Mouse (Mus musculus) spleen, adult 2 months (tissue): ENCODE measurements around the gene Cggbp1. TPM values are rescaled to one million over a fixed set of nuclear protein-coding genes. Genes with fewer than 3 reads are reported as not detected.

Source experiments
- DNase-seq, 2 experiments: peaks; one replicate each; pipeline versions ENCODE4 v3.0.0 to v3.0.0-alpha.2; 2012 to 2021; ENCODE audit warnings: low spot score in 2 of 2, low read depth in 1 of 2
- H3K27ac ChIP-seq: fragments of 200-500 bp; 2 replicates; pipeline ENCODE4 v1.5.1; 2012; ENCODE audit warnings: low read length, inconsistent platforms; ENCODE audit not compliant: insufficient read depth
- H3K27me3 ChIP-seq: fragments of 200-500 bp; 2 replicates; pipeline ENCODE4 v1.6.1; 2012; ENCODE audit warnings: mild to moderate bottlenecking, moderate library complexity, low read length, inconsistent platforms; ENCODE audit not compliant: control insufficient read depth, insufficient read depth
- H3K36me3 ChIP-seq: fragments of 200-500 bp; 2 replicates; pipeline ENCODE4 v1.6.1; 2012; ENCODE audit warnings: mild to moderate bottlenecking, low read length, inconsistent platforms; ENCODE audit not compliant: control insufficient read depth, insufficient read depth
- H3K4me1 ChIP-seq: fragments of 200-500 bp; 2 replicates; pipeline ENCODE4 v1.6.1; 2011; ENCODE audit warnings: inconsistent platforms; ENCODE audit not compliant: control insufficient read depth, insufficient read depth, insufficient read length
- H3K4me3 ChIP-seq: fragments of 200-500 bp; 2 replicates; pipeline ENCODE4 v1.5.1; 2011; ENCODE audit warnings: mild to moderate bottlenecking, inconsistent platforms; ENCODE audit not compliant: insufficient read depth, insufficient read length; ENCODE audit errors: extremely low read depth
- CTCF ChIP-seq: fragments of 200-500 bp; IDR thresholded peaks from 2 replicates; pipeline ENCODE4 v1.5.1; 2011; ENCODE audit warnings: mild to moderate bottlenecking, inconsistent platforms; ENCODE audit not compliant: insufficient read depth, insufficient read length, insufficient replicate concordance; ENCODE audit errors: extremely low read depth
- POLR2A ChIP-seq: fragments of 200-500 bp; IDR thresholded peaks from 2 replicates; pipeline ENCODE4 v1.6.1; 2011; ENCODE audit warnings: low read depth, low read length, inconsistent platforms
- WGBS: fragments of 180-500 bp; shearing (Covaris S2); methylation state at CpG from one replicate; pipeline ENCODE4 v1.1.7; 2018; 5-methylcytosine and 5-hydroxymethylcytosine counted together
- polyA plus RNA-seq: library from polyadenylated mRNA; depleted of rRNA; stranded (reverse); fragments of >200 nt; gene quantifications from 2 replicates; pipeline ENCODE4 v1.2.3, GENCODE M21; 2012

Cggbp1 gene
- polyA plus RNA-seq, 1 experiment: 6.9 TPM

DNA sequence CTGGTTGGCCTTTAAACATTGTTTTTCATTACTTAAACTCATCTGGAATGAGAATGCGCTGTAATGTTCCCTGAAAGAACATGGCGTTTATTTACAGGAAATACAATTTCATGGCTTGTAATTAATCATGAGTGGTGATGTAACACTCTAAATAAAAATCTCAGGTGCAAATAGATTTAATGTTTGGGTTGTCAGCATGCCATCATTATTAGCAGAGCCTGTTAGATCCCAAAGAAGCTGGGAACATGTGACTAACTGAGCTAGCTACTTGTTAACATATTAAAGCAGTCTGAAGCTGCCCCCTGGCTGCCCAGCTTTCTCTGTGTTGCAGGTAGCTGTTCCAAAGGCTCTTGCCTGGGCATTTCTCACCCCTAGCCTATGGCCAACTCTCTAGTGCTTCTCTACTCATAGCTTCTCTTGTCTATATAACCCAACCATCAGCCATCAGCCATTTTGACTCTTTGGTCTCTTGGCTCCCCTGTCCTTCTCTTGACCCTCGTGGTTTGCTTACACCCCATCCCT lies 26.9 kb downstream of the Cggbp1 start:
- WGBS: 91% methylated on average over 3 of the region's 3 CpGs
- Histone ChIP-seq H3K4me3 (no peak overlapping the region), H3K27me3 (no peaks in the 10 kb centered on the region), H3K27ac (no peak overlapping the region), H3K36me3 (no peaks in the 10 kb centered on the region), H3K4me1 (peaks cover 4% of the 10 kb centered on the region; the same call in 1 of the 2 replicates)
- DNase-seq: no peak
- TF ChIP-seq CTCF (no peak), POLR2A (no peak)

DNA sequence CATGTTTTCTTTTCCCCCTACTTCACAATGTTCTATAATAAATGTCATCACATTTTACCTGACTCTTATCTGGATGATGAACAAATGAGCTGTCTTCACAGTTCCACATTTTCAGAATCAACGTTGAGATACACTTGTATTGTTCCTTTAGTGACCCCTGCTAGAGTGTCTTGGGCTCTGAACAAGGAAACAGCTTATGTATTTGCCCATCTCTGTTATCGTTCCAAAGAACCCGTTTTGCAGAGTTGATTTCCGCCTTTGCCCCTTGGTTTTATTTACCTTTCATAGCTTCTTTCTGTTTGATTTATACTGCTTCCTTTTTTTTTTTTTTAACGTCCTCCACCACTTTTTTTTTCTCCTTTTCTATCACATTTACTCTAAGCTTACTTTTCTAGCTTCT lies 27.9 kb downstream of the Cggbp1 start:
- H3K4me3 ChIP-seq: no peak overlapping the region
- no peaks in the 10 kb centered on the region for H3K36me3 ChIP-seq
- WGBS: 20% methylated on average over 5 of the region's 5 CpGs
- H3K4me1 ChIP-seq: peaks cover 11% of the 10 kb centered on the region; the same call in 1 of the 2 replicates
- H3K27ac ChIP-seq: no peak overlapping the region
- TF ChIP-seq CTCF: no peak
- no peak for TF ChIP-seq POLR2A
- DNase-seq: no peak
- H3K27me3 ChIP-seq: no peaks in the 10 kb centered on the region

DNA sequence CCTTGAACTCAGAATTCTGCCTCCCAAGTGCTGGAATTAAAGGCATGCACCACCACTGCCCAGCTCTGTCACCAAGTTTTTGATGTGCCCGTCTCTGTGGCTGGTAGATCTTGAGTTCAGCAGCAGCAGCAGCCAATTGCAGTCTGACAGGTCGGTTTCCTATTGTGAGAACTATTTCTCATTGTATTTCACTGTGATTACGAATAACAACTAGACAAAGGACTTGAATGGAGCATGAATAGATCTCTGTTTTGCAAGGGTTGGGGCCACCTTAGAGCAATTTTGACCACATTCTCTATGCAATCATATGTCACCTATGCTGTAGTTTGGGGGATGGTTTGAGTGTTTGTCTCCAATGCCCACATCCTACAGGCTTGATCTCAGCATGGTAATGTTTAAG lies 29.2 kb downstream of the Cggbp1 start:
- 89% methylated on average over 3 of the region's 3 CpGs for WGBS
- no peaks in the 10 kb centered on the region for H3K36me3 ChIP-seq
- H3K27ac ChIP-seq: no peak overlapping the region
- no peak for DNase-seq
- no peak overlapping the region for H3K4me3 ChIP-seq
- peaks cover 11% of the 10 kb centered on the region; the same call in 1 of the 2 replicates for H3K4me1 ChIP-seq
- TF ChIP-seq CTCF (no peak), POLR2A (no peak)
- H3K27me3 ChIP-seq: no peaks in the 10 kb centered on the region

DNA sequence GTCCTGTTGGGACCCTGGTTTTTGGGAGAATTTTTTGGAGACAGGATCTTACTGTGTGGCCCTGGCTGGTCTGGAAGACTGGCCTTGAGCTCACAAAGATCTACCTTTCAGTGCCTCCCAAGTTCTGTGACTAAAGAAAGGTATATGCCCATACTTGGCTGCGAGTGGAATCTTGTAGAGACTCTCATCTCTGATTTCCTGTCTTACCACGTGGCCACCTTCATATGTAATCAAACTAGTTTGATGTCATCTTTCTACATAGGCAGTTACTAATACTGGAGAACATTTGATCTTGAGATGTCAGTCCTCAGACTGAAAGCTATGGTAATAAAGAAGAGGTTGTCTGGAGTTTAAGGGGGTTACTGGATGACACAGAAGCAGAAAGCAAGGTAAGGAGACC lies 29.6 kb downstream of the Cggbp1 start:
- H3K4me3 ChIP-seq: no peak overlapping the region
- H3K27me3 ChIP-seq: no peaks in the 10 kb centered on the region
- no peak for DNase-seq
- WGBS: 76% methylated on average over 2 of the region's 2 CpGs
- no peak overlapping the region for H3K27ac ChIP-seq
- H3K36me3 ChIP-seq: no peaks in the 10 kb centered on the region
- peaks cover 11% of the 10 kb centered on the region; the same call in 1 of the 2 replicates for H3K4me1 ChIP-seq
- TF ChIP-seq CTCF: no peak
- no peak for TF ChIP-seq POLR2A

DNA sequence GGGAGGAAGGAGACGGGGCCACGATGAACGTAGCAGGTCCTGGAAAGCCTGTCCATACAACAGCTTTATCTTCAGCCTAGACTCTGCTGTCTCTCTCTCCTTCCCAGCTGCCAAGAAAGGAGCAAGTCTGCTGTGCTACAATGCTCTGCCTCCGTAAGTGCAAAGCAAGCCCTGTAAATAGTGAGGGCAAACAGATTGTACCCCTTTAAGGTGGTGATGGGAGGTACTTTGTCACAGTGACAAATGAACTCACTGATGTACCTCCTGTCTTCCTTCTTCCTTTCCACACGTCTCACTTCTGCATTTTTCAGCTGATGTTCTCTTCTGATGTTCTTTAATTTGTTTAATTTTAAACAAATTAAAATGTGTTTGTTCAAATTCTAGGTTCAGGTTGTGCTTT lies 32.1 kb downstream of the Cggbp1 start:
- Histone ChIP-seq H3K4me1 (peaks cover 7% of the 10 kb centered on the region; the same call in 1 of the 2 replicates), H3K27ac (peak overlapping the region; percentile 58), H3K4me3 (no peak overlapping the region), H3K27me3 (no peaks in the 10 kb centered on the region), H3K36me3 (no peaks in the 10 kb centered on the region)
- no peak for TF ChIP-seq CTCF
- DNase-seq: no peak
- 41% methylated on average over 5 of the region's 5 CpGs for WGBS

DNA sequence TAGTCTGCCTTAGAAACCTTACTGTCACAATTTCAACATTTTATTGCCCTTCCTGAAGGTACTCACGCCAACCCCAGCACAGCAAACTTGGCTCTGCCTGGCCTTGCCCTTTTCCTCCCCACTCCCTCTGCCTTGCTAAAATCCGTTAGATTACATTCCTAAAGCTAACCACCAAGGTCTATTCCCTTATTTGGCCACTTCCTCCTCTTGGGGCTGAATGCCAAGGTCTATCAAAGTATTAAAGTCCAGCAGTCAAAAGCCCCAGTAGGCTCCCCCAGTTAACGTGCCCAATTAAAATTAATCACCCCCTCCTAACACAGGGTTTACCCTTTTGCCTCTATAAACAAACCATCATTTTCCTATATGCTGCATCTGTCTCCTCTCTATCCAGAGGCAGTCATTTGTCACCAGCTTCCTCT lies 32.6 kb downstream of the Cggbp1 start:
- no peak for TF ChIP-seq CTCF
- no peak for TF ChIP-seq POLR2A
- H3K4me1 ChIP-seq: peaks cover 7% of the 10 kb centered on the region; the same call in 1 of the 2 replicates
- WGBS: 34% methylated on average over 3 of the region's 3 CpGs
- peak overlapping the region; percentile 58 for H3K27ac ChIP-seq
- no peak overlapping the region for H3K4me3 ChIP-seq
- DNase-seq: no peak
- no peaks in the 10 kb centered on the region for H3K27me3 ChIP-seq
- no peaks in the 10 kb centered on the region for H3K36me3 ChIP-seq

DNA sequence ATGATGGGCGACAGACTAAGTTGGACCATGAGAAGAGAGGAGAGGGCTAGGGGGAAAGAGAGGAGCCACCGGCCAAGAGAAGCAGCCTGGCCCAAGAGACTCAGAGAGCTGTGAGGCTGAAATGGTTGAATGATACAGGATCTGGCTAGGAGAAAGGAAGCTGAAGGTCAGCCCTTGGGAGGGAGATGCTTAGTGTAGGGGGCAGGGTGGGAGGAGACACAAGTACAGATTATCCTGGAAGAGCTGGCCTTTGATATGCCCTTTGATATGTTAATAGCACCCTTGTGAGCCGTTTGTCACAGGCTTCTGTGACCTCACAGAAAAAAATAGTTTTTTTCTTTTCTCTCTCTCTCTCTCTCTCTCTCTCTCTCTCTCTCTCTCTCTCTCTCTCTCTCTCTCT lies 33.3 kb downstream of the Cggbp1 start:
- Histone ChIP-seq H3K4me3 (no peak overlapping the region), H3K4me1 (peaks cover 7% of the 10 kb centered on the region; the same call in 1 of the 2 replicates), H3K27ac (no peak overlapping the region), H3K27me3 (no peaks in the 10 kb centered on the region), H3K36me3 (no peaks in the 10 kb centered on the region)
- no peak for TF ChIP-seq CTCF
- TF ChIP-seq POLR2A: no peak
- 72% methylated on average over 3 of the region's 3 CpGs for WGBS
- DNase-seq: no peak
